Mouse (Mus musculus): ENCODE measurements around the gene Awat2.
"Not testable (repeated sequence)": the region's sequence is repeated elsewhere in the genome, so short reads cannot be mapped to it uniquely, and the experiment has no call there.

The Awat2 gene

GRCm38 (mm10) chrX:100442617-100443016 lies at the start of gene Awat2:
Gene Awat2, minus strand, starts transcription at chrX:100442717.
- not testable (repeated sequence) for DNase-seq (ENCODE audit: low read depth, low spot score)

- peak; percentile 46 for DNase-seq (ENCODE audit: low read depth, low spot score)
These were observed 37.8 kb upstream of the Awat2 start for GRCm38 (mm10) chrX:100480317-100480716.

GRCm38 (mm10) chrX:100475569-100476223 lies 33.2 kb upstream of the Awat2 start:
- DNase-seq (ENCODE audit: low read depth, low spot score): no peak

GRCm38 (mm10) chrX:100471491-100471890 lies 29.0 kb upstream of the Awat2 start:
- DNase-seq (ENCODE audit: low read depth, low spot score): no peak

- DNase-seq (ENCODE audit: low read depth, low spot score): no peak
These were observed 27.6 kb upstream of the Awat2 start for GRCm38 (mm10) chrX:100470126-100470525.

GRCm38 (mm10) chrX:100468047-100468446 lies 25.5 kb upstream of the Awat2 start:
- DNase-seq (ENCODE audit: low read depth, low spot score): no peak

GRCm38 (mm10) chrX:100443532-100443931 lies 1.0 kb upstream of the Awat2 start:
- DNase-seq (ENCODE audit: low read depth, low spot score): no peak

GRCm38 (mm10) chrX:100432311-100432710 lies 10.2 kb downstream of the Awat2 start:
- no peak for DNase-seq (ENCODE audit: low read depth, low spot score)

GRCm38 (mm10) chrX:100428693-100429092 lies 13.8 kb downstream of the Awat2 start, which contains the start of gene Otud6a:
Gene Otud6a, plus strand, starts transcription at chrX:100429013.
- DNase-seq (ENCODE audit: low read depth, low spot score): no peak

- no peak for DNase-seq (ENCODE audit: low read depth, low spot score)
These were observed 33.3 kb downstream of the Awat2 start for GRCm38 (mm10) chrX:100409245-100409644.

GRCm38 (mm10) chrX:100401657-100402056 lies 40.9 kb downstream of the Awat2 start:
- DNase-seq (ENCODE audit: low read depth, low spot score): no peak

- no peak for DNase-seq (ENCODE audit: low read depth, low spot score)
These were observed 41.6 kb downstream of the Awat2 start for GRCm38 (mm10) chrX:100400900-100401299.

GRCm38 (mm10) chrX:100395026-100395425 lies 47.5 kb downstream of the Awat2 start:
- DNase-seq (ENCODE audit: low read depth, low spot score): no peak

GRCm38 (mm10) chrX:100394223-100394861 lies 48.2 kb downstream of the Awat2 start:
- no peak for DNase-seq (ENCODE audit: low read depth, low spot score)

- DNase-seq (ENCODE audit: low read depth, low spot score): peak; percentile 2
These were observed 50.2 kb downstream of the Awat2 start for GRCm38 (mm10) chrX:100392304-100392703.

GRCm38 (mm10) chrX:100389887-100390286 lies 52.6 kb downstream of the Awat2 start:
- no peak for DNase-seq (ENCODE audit: low read depth, low spot score)

GRCm38 (mm10) chrX:100356974-100357373 lies 85.5 kb downstream of the Awat2 start:
- no peak for DNase-seq (ENCODE audit: low read depth, low spot score)

All from telencephalon, adult 2 months (tissue).